Mouse (Mus musculus) kidney, postnatal 4 days (tissue): ENCODE measurements around the gene Sbpl.
"Not testable (repeated sequence)": the region's sequence is repeated elsewhere in the genome, so short reads cannot be mapped to it uniquely, and the experiment has no call there.

Source experiments
- DNase-seq, 2 experiments: peaks; one replicate each; pipeline ENCODE4 v3.0.0; 2021; ENCODE audit warnings: mixed read lengths in 2 of 2

Sbpl gene

DNA sequence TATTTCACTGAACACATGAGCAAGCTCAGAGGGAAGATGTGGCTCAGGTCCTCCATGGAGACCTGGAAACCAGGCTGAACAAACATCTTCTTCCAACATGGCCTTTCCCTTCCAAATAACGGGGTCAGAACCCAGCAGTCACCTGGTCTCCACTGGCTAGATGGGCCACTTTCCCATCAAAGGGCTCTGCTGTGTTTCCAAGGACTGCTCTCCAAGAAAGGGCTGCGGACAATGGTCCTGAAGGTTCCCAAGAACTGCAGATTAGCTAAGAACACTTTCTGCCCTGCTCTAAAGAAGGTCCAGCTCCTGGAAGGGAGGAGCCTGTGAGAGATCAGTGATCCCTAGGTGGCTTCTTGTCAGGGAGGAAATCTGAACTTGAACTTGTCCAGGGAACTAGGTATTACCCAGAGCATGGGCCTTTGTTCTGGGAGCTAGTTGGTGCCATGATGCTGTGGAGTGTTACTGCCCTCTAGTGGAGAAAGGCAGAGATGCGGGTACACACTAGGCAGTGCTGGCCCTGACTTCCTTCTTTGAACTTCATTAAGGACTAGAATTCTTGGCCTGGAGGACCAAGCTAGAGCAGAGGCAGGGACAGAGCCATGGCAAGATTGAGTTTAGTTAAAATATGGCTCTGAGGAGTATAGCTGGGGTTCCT is 5.1 kb upstream of the Sbpl start:
- DNase-seq, result peak; percentile 83 to 88

DNA sequence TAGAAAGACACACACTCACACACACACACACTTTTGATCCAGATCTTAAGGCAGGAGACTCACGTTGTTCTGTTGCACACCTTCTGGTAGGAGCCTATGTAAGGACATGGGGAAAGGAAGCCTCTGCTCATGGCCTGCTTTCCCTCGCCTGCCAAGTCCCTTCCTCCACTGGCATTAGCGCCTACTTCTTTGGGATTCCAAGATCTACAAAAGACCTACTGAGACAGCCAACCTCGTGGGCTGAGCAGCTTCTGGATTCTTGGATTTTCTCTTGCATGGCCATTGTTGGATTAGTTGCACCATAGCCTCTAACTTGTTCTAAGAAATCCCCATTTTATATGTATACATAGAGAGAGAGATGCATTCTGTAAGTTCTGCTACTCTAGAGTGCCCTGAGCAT is 4.2 kb downstream of the Sbpl start:
- DNase-seq, result not testable (repeated sequence)

DNA sequence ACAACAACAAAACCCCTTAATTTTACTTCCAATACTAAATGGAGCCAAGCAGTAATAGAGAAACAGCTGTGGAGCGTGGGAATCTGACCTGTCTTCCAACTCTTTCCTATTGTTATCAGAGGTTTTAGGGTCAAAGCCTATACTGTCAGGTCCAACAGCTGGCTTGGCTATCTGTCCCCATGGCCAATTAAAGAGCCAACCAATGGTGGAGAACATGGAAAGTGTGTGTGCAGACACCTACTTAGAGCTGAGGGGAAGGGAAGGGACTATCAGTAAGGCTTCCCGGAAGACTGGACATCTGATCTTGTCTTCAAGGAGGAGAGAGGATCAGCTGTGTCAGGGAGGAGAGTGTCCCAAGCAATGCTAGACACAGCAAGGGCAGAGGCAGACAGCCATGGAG is 6.0 kb downstream of the Sbpl start:
- no peak for DNase-seq

DNA sequence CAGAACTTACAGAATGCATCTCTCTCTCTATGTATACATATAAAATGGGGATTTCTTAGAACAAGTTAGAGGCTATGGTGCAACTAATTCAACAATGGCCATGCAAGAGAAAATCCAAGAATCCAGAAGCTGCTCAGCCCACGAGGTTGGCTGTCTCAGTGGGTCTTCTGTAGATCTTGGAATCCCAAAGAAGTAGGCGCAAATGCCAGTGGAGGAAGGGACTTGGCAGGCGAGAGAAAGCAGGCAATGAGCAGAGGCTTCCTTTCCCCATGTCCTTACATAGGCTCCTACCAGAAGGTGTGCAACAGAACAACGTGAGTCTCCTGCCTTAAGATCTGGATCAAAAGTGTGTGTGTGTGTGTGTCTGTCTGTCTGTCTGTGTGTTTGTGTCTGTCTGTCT is 7.6 kb downstream of the Sbpl start:
- not testable (repeated sequence) for DNase-seq

DNA sequence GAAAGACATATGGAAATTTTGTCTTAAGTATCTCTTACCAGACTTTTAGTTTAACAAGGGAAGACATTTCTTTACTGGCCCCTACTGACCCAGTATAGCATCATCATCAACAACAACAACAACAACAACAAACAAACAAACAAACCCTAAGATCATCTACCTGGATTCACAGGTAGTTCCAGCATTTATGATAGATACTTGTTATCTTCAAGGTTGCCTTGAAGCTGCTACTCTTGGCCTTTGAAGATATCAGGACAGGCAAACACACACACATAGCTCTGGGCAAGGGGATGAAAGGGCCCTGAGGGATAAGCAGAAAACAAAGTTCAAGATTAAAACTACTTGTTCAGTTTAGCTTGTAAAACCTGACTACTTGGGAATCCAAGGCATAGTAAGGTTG is 13.7 kb downstream of the Sbpl start, which contains the start of gene Sbp:
Sbp (plus strand) TSS at position 301 of the 400 bp plus-strand sequence.
- no peak for DNase-seq

DNA sequence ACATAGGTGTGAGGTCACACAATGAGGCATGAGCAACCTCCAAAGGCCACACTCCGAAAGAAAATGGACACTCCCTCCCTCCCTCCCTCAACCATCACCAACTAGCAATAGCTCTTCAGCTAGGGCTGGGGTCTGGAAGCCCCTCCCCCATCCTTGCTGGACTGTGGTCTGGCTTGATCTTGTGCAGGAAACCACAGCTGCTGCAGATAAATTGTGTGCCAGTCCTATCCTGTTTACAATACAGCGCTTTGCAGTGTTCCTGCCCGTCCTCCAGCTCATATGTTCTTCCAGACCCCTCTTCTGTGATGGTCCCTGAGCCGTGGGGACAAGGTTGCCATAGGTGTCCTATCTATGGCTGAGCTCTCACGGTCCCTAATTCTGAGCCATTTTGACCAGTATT is 23.9 kb downstream of the Sbpl start:
- DNase-seq, result no peak

DNA sequence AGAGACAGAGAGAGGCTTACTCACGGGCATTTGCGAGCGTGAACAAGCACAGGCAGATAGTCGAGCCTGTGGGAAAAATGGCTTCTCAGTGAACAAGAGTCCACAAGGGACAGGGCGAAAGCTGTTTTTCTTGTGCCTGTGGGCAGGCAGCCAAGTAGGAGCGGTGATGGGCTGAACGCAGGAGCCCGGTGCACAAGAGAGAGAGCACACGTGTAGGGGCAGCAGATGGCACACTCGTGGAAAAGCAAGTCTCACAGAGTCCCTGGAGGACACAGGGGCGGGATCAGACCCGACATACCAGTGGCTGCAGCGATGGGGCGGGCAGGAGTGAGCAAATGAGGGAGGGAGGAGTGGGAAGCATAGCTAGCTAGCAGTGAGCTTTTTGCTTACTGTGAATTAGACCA is 30.0 kb downstream of the Sbpl start:
- DNase-seq, result peak; percentile 79 to 85

DNA sequence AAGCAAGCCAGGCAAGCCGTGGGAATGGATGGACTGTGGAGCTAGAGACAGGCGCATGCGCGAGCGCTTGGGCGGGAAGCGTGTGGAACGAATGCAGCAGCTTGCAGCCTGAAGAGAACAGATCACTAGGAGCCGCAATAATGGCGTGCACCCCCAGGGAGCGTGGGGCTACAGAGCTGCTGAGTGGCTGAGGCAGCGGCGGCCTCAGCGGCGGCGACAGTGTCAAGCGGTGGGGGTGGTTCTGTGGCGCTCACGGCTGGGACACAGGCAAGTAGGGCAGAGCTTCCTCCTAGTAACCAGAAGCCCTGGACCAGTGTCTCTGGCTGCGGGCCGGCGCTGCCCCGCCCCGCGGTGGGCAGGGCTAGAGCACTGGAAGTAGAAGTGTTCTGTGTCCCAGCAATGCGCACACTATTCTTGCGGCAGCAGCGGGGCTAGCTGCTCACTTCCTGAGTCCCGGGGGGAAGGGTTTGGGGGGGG is 30.5 kb downstream of the Sbpl start:
- peak; percentile 90 to 95 for DNase-seq

DNA sequence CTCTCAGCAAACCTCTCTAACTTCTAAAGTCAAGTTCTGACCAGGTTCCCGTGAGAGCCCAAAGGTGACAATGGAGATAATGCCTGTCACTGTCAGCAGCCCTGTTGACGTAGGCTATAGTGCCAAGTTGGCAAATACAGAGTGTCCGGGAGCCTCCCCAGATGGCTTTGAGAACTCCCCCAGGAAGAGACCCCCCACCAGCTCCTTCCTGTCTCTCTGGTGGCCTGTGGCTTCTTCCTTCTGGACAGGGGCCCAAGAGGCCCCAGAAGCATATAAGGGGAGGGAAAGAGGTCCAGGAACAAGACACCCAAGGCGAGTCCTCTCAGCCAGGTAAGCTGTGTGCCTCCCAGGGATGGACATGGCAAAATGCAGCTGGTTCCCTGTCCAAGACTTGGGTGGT is 37.9 kb downstream of the Sbpl start, which contains the start of gene Dcpp3:
Dcpp3 (plus strand) TSS at position 301 of the 400 bp plus-strand sequence.
- DNase-seq, result not testable (repeated sequence)
